Mouse (Mus musculus) lung, embryonic 14.5 days (tissue): Measurements from ENCODE around the gene Clasrp. TPM values are rescaled to one million over a fixed set of nuclear protein-coding genes. Genes with fewer than 3 reads are reported as not detected.

Experiments
- ATAC-seq: fragments of 200-750 bp; cut with Nextera tagmentation; 2 replicates; pipeline ENCODE4 v1.8.0; 2017; ENCODE audit warnings: mild to moderate bottlenecking, moderate TSS enrichment, moderate library complexity; ENCODE audit not compliant: insufficient read depth
- DNase-seq: peaks from one replicate; pipeline ENCODE4 v3.0.0-alpha.2; 2015
- H3K27ac ChIP-seq: fragments of 300-500 bp; sonication (generic); 2 replicates; pipeline ENCODE4 v1.5.1; 2014; ENCODE audit warnings: low read depth, mild to moderate bottlenecking, moderate library complexity
- H3K27me3 ChIP-seq: fragments of 300-500 bp; sonication (generic); 2 replicates; pipeline ENCODE4 v1.6.1; 2014; ENCODE audit warnings: low read length, control low read depth; ENCODE audit not compliant: insufficient read depth
- H3K36me3 ChIP-seq: fragments of 300-500 bp; sonication (generic); 2 replicates; pipeline ENCODE4 v1.6.1; 2014; ENCODE audit warnings: control low read depth; ENCODE audit not compliant: insufficient read depth
- H3K4me1 ChIP-seq: fragments of 300-500 bp; sonication (generic); 2 replicates; pipeline ENCODE4 v1.6.1; 2014; ENCODE audit warnings: antibody characterized with exemption, control low read depth; ENCODE audit not compliant: insufficient read depth
- H3K4me2 ChIP-seq: fragments of 300-500 bp; sonication (generic); 2 replicates; pipeline ENCODE4 v1.6.1; 2014; ENCODE audit warnings: mild to moderate bottlenecking
- H3K4me3 ChIP-seq: fragments of 300-500 bp; sonication (generic); 2 replicates; pipeline ENCODE4 v1.5.1; 2014; ENCODE audit warnings: low read depth, low read length
- H3K9ac ChIP-seq: fragments of 300-500 bp; sonication (generic); 2 replicates; pipeline ENCODE4 v1.6.1; 2014
- H3K9me3 ChIP-seq: fragments of 300-500 bp; sonication (generic); 2 replicates; pipeline ENCODE4 v1.6.1; 2016; ENCODE audit warnings: low read depth, low read length, control low read depth
- CTCF ChIP-seq: IDR thresholded peaks from 2 replicates; pipeline ENCODE4 v1.5.1; 2016; ENCODE audit warnings: antibody characterized with exemption, low read depth
- WGBS: fragments of 180-500 bp; shearing (Covaris S2); extraction: QIAGEN DNeasy Blood & Tissue Kit; methylation state at CpG from one replicate; pipeline ENCODE4 v1.1.7; 2014; 5-methylcytosine and 5-hydroxymethylcytosine counted together
- polyA plus RNA-seq: library from polyadenylated mRNA; unstranded; fragments of >200 nt; fragmentation: Nextera tagmentation; extraction: Ambion mirVana; gene quantifications from 2 replicates; pipeline ENCODE4 v1.2.1, GENCODE M21; 2014

Gene Clasrp
- polyA plus RNA-seq, 1 experiment from 2014 or later: 51.5 TPM

GRCm38 (mm10) chr7:19633197-19633596, 28.9 kb upstream of the Clasrp start:
- DNase-seq (no peak), ATAC-seq (no peak)
- WGBS: 80% methylated on average over 17 of the region's 17 CpGs
- no peak overlapping the region for H3K4me3 ChIP-seq
- no peaks in the 10 kb centered on the region for H3K4me1 ChIP-seq
- no peak for TF ChIP-seq CTCF
- H3K27ac ChIP-seq: no peak overlapping the region
- no peak overlapping the region for H3K9ac ChIP-seq
- H3K27me3 ChIP-seq: no peaks in the 10 kb centered on the region
- H3K4me2 ChIP-seq: no peak overlapping the region
- H3K36me3 ChIP-seq: peaks cover 64% of the 10 kb centered on the region
- H3K9me3 ChIP-seq: no peaks in the 10 kb centered on the region

- Histone ChIP-seq H3K27me3 (no peaks in the 10 kb centered on the region), H3K4me2 (no peak overlapping the region), H3K4me1 (no peaks in the 10 kb centered on the region), H3K36me3 (peaks cover 59% of the 10 kb centered on the region), H3K9ac (no peak overlapping the region), H3K27ac (no peak overlapping the region), H3K4me3 (no peak overlapping the region), H3K9me3 (no peaks in the 10 kb centered on the region)
- DNase-seq: no peak
- no peak for ATAC-seq
- no peak for TF ChIP-seq CTCF
Measured at GRCm38 (mm10) chr7:19632720-19633119, 28.4 kb upstream of the Clasrp start.

GRCm38 (mm10) chr7:19632275-19632674, 28.0 kb upstream of the Clasrp start:
- H3K27ac ChIP-seq: no peak overlapping the region
- TF ChIP-seq CTCF: no peak
- H3K4me1 ChIP-seq: no peaks in the 10 kb centered on the region
- no peaks in the 10 kb centered on the region for H3K27me3 ChIP-seq
- no peak overlapping the region for H3K4me3 ChIP-seq
- ATAC-seq: no peak
- no peak overlapping the region for H3K4me2 ChIP-seq
- H3K9ac ChIP-seq: no peak overlapping the region
- no peak for DNase-seq
- H3K36me3 ChIP-seq: peaks cover 55% of the 10 kb centered on the region
- no peaks in the 10 kb centered on the region for H3K9me3 ChIP-seq

GRCm38 (mm10) chr7:19629361-19629734, 25.1 kb upstream of the Clasrp start, which contains the start of gene Relb:
Relb (minus strand) TSS chr7:19629438.
- H3K9ac ChIP-seq: peak within 1 kb of the TSS; percentile 54
- peak within 1 kb of the TSS; percentile 92 for H3K27ac ChIP-seq
- peaks cover 25% of the 10 kb centered on the region for H3K36me3 ChIP-seq
- no peaks in the 10 kb centered on the region for H3K4me1 ChIP-seq
- H3K4me3 ChIP-seq: peak within 1 kb of the TSS; percentile 72
- H3K4me2 ChIP-seq: peak within 1 kb of the TSS; percentile 96
- no peak for TF ChIP-seq CTCF
- ATAC-seq (peak; percentile 73; the same call in 1 of the 2 replicates), DNase-seq (peak; percentile 96)
- no peaks in the 10 kb centered on the region for H3K27me3 ChIP-seq
- under 1% methylated on average over 41 of the region's 41 CpGs for WGBS
- no peaks in the 10 kb centered on the region for H3K9me3 ChIP-seq

GRCm38 (mm10) chr7:19628536-19629360, 24.5 kb upstream of the Clasrp start:
- ATAC-seq: peak; percentile 88
- Histone ChIP-seq H3K27me3 (no peaks in the 10 kb centered on the region), H3K9ac (peak overlapping the region; percentile 54), H3K4me2 (peak overlapping the region; percentile 96), H3K27ac (peak overlapping the region; percentile 92), H3K4me3 (peak overlapping the region; percentile 72), H3K4me1 (no peaks in the 10 kb centered on the region), H3K36me3 (peaks cover 19% of the 10 kb centered on the region), H3K9me3 (no peaks in the 10 kb centered on the region)
- TF ChIP-seq CTCF: no peak
- under 1% methylated on average over 57 of the region's 57 CpGs for WGBS
- peak; percentile 96 for DNase-seq

- ATAC-seq: no peak
- 16% methylated on average over 17 of the region's 17 CpGs for WGBS
- no peak overlapping the region for H3K9ac ChIP-seq
Measured at GRCm38 (mm10) chr7:19628192-19628535, 23.9 kb upstream of the Clasrp start.

GRCm38 (mm10) chr7:19627721-19628120, 23.4 kb upstream of the Clasrp start:
- ATAC-seq (no peak; the same call in 1 of the 2 replicates), DNase-seq (no peak)
- WGBS: 63% methylated on average over 3 of the region's 3 CpGs
- no peaks in the 10 kb centered on the region for H3K9me3 ChIP-seq
- peak overlapping the region; percentile 72 for H3K4me3 ChIP-seq
- no peak for TF ChIP-seq CTCF
- H3K4me1 ChIP-seq: no peaks in the 10 kb centered on the region
- H3K4me2 ChIP-seq: peak overlapping the region; percentile 96
- peaks cover 9% of the 10 kb centered on the region for H3K36me3 ChIP-seq
- H3K27me3 ChIP-seq: no peaks in the 10 kb centered on the region
- no peak overlapping the region for H3K27ac ChIP-seq
- H3K9ac ChIP-seq: no peak overlapping the region

More at GRCm38 (mm10) chr7:19628192-19628535, 23.9 kb upstream of the Clasrp start:
- Histone ChIP-seq H3K4me2 (peak overlapping the region; percentile 96), H3K27ac (peak overlapping the region; percentile 92), H3K4me1 (no peaks in the 10 kb centered on the region), H3K27me3 (no peaks in the 10 kb centered on the region), H3K9me3 (no peaks in the 10 kb centered on the region), H3K36me3 (peaks cover 14% of the 10 kb centered on the region), H3K4me3 (peak overlapping the region; percentile 72)
- no peak for DNase-seq
- no peak for TF ChIP-seq CTCF
